Mouse (Mus musculus): ENCODE measurements around the gene Slc2a5. TPM values are rescaled to one million over a fixed set of nuclear protein-coding genes. Genes with fewer than 3 reads are reported as not detected.

The Slc2a5 gene
- polyA plus RNA-seq, 1 experiment from 2014 or later = 0.14 TPM

GRCm38 (mm10) chr4:150110373-150110772, 8.7 kb upstream of the Slc2a5 start:
- H3K4me2 ChIP-seq = no peak overlapping the region
- no peak overlapping the region for H3K9ac ChIP-seq (ENCODE audit: low read depth, low read length)
- no peaks in the 10 kb centered on the region for H3K36me3 ChIP-seq (ENCODE audit: control insufficient read depth, insufficient read depth, low read length)
- no peaks in the 10 kb centered on the region for H3K9me3 ChIP-seq (ENCODE audit: control insufficient read depth, low read length)
- DNase-seq (ENCODE audit: low spot score) (no peak), ATAC-seq (replicated peaks; ENCODE audit: low FRiP score) (no peak)
- no peaks in the 10 kb centered on the region for H3K4me1 ChIP-seq (replicated peaks; ENCODE audit: control insufficient read depth, insufficient read depth, low read length)
- WGBS = 69% methylated on average over 9 of the region's 9 CpGs
- no peaks in the 10 kb centered on the region for H3K27me3 ChIP-seq (replicated peaks; ENCODE audit: control insufficient read depth, insufficient read depth, low read length)
- no peak overlapping the region for H3K4me3 ChIP-seq (ENCODE audit: low read depth, low read length)
- no peak overlapping the region for H3K27ac ChIP-seq (ENCODE audit: low read depth, low read length)

- WGBS = 5% methylated on average over 12 of the region's 15 CpGs
Measured at GRCm38 (mm10) chr4:150112867-150113266, 6.2 kb upstream of the Slc2a5 start.

GRCm38 (mm10) chr4:150114505-150115061, 4.5 kb upstream of the Slc2a5 start:
- ATAC-seq (replicated peaks; ENCODE audit: low FRiP score) = no peak
- Histone ChIP-seq H3K4me3 (ENCODE audit: low read depth, low read length) (no peak overlapping the region), H3K36me3 (ENCODE audit: control insufficient read depth, insufficient read depth, low read length) (no peaks in the 10 kb centered on the region), H3K27me3 (replicated peaks; ENCODE audit: control insufficient read depth, insufficient read depth, low read length) (no peaks in the 10 kb centered on the region), H3K4me2 (no peak overlapping the region), H3K9me3 (ENCODE audit: control insufficient read depth, low read length) (no peaks in the 10 kb centered on the region), H3K4me1 (replicated peaks; ENCODE audit: control insufficient read depth, insufficient read depth, low read length) (0 out of 2 replicates have a peak, but pooled peaks cover 2% of the 10 kb centered on the region), H3K9ac (ENCODE audit: low read depth, low read length) (no peak overlapping the region), H3K27ac (ENCODE audit: low read depth, low read length) (no peak overlapping the region)
- no peak for DNase-seq (ENCODE audit: low spot score)
- WGBS = 87% methylated on average over 26 of the region's 26 CpGs

More at GRCm38 (mm10) chr4:150112867-150113266, 6.2 kb upstream of the Slc2a5 start:
- Histone ChIP-seq H3K36me3 (ENCODE audit: control insufficient read depth, insufficient read depth, low read length) (no peaks in the 10 kb centered on the region), H3K4me2 (peak overlapping the region; percentile 21), H3K9ac (ENCODE audit: low read depth, low read length) (no peak overlapping the region), H3K4me3 (ENCODE audit: low read depth, low read length) (no peak overlapping the region), H3K9me3 (ENCODE audit: control insufficient read depth, low read length) (no peaks in the 10 kb centered on the region), H3K27ac (ENCODE audit: low read depth, low read length) (no peak overlapping the region), H3K4me1 (replicated peaks; ENCODE audit: control insufficient read depth, insufficient read depth, low read length) (no peaks in the 10 kb centered on the region), H3K27me3 (replicated peaks; ENCODE audit: control insufficient read depth, insufficient read depth, low read length) (no peaks in the 10 kb centered on the region)
- peak; percentile 45; the same call in 1 of the 2 replicates for ATAC-seq (replicated peaks; ENCODE audit: low FRiP score)
- DNase-seq (ENCODE audit: low spot score) = no peak

GRCm38 (mm10) chr4:150117311-150117710, 1.8 kb upstream of the Slc2a5 start:
- Histone ChIP-seq H3K4me3 (ENCODE audit: low read depth, low read length) (no peak overlapping the region), H3K9ac (ENCODE audit: low read depth, low read length) (no peak overlapping the region), H3K9me3 (ENCODE audit: control insufficient read depth, low read length) (no peaks in the 10 kb centered on the region), H3K27ac (ENCODE audit: low read depth, low read length) (no peak overlapping the region), H3K4me1 (replicated peaks; ENCODE audit: control insufficient read depth, insufficient read depth, low read length) (peaks cover 5% of the 10 kb centered on the region; the same call in 1 of the 2 replicates), H3K27me3 (replicated peaks; ENCODE audit: control insufficient read depth, insufficient read depth, low read length) (no peaks in the 10 kb centered on the region), H3K36me3 (ENCODE audit: control insufficient read depth, insufficient read depth, low read length) (no peaks in the 10 kb centered on the region), H3K4me2 (no peak overlapping the region)
- ATAC-seq (replicated peaks; ENCODE audit: low FRiP score) (no peak), DNase-seq (ENCODE audit: low spot score) (no peak)
- 22% methylated on average over 5 of the region's 5 CpGs for whole genome bisulfite sequencing

- no peak overlapping the region for H3K27ac ChIP-seq (ENCODE audit: low read depth, low read length)
- ATAC-seq (replicated peaks; ENCODE audit: low FRiP score) (no peak), DNase-seq (ENCODE audit: low spot score) (no peak)
- H3K9me3 ChIP-seq (ENCODE audit: control insufficient read depth, low read length) = no peaks in the 10 kb centered on the region
- no peaks in the 10 kb centered on the region for H3K36me3 ChIP-seq (ENCODE audit: control insufficient read depth, insufficient read depth, low read length)
- no peak overlapping the region for H3K9ac ChIP-seq (ENCODE audit: low read depth, low read length)
- peaks cover 5% of the 10 kb centered on the region; the same call in 1 of the 2 replicates for H3K4me1 ChIP-seq (replicated peaks; ENCODE audit: control insufficient read depth, insufficient read depth, low read length)
- H3K4me3 ChIP-seq (ENCODE audit: low read depth, low read length) = no peak overlapping the region
- H3K27me3 ChIP-seq (replicated peaks; ENCODE audit: control insufficient read depth, insufficient read depth, low read length) = no peaks in the 10 kb centered on the region
- WGBS = 51% methylated on average over 6 of the region's 6 CpGs
- no peak overlapping the region for H3K4me2 ChIP-seq
Measured at GRCm38 (mm10) chr4:150118163-150118562, 920 bp upstream of the Slc2a5 start.

GRCm38 (mm10) chr4:150119640-150120039, 557 bp downstream of the Slc2a5 start:
- Histone ChIP-seq H3K4me2 (peak overlapping the region; percentile 46; the same call in 1 of the 2 replicates), H3K27me3 (replicated peaks; ENCODE audit: control insufficient read depth, insufficient read depth, low read length) (no peaks in the 10 kb centered on the region), H3K36me3 (ENCODE audit: control insufficient read depth, insufficient read depth, low read length) (no peaks in the 10 kb centered on the region), H3K4me3 (ENCODE audit: low read depth, low read length) (no peak overlapping the region), H3K27ac (ENCODE audit: low read depth, low read length) (no peak overlapping the region), H3K9ac (ENCODE audit: low read depth, low read length) (no peak overlapping the region), H3K4me1 (replicated peaks; ENCODE audit: control insufficient read depth, insufficient read depth, low read length) (peaks cover 5% of the 10 kb centered on the region; the same call in 1 of the 2 replicates), H3K9me3 (ENCODE audit: control insufficient read depth, low read length) (no peaks in the 10 kb centered on the region)
- no peak for ATAC-seq (replicated peaks; ENCODE audit: low FRiP score)
- WGBS = 58% methylated on average over 14 of the region's 14 CpGs
- DNase-seq (ENCODE audit: low spot score) = no peak

GRCm38 (mm10) chr4:150120173-150120833, 1.2 kb downstream of the Slc2a5 start:
- Histone ChIP-seq H3K27ac (ENCODE audit: low read depth, low read length) (no peak overlapping the region), H3K27me3 (replicated peaks; ENCODE audit: control insufficient read depth, insufficient read depth, low read length) (no peaks in the 10 kb centered on the region), H3K9me3 (ENCODE audit: control insufficient read depth, low read length) (no peaks in the 10 kb centered on the region), H3K9ac (ENCODE audit: low read depth, low read length) (no peak overlapping the region), H3K4me2 (no peak overlapping the region), H3K4me3 (ENCODE audit: low read depth, low read length) (no peak overlapping the region), H3K36me3 (ENCODE audit: control insufficient read depth, insufficient read depth, low read length) (no peaks in the 10 kb centered on the region), H3K4me1 (replicated peaks; ENCODE audit: control insufficient read depth, insufficient read depth, low read length) (peaks cover 5% of the 10 kb centered on the region; the same call in 1 of the 2 replicates)
- WGBS = 36% methylated on average over 15 of the region's 15 CpGs
- ATAC-seq (replicated peaks; ENCODE audit: low FRiP score) = no peak
- DNase-seq (ENCODE audit: low spot score) = no peak

- DNase-seq (ENCODE audit: low spot score) (no peak), ATAC-seq (replicated peaks; ENCODE audit: low FRiP score) (no peak)
- Histone ChIP-seq H3K9ac (ENCODE audit: low read depth, low read length) (no peak overlapping the region), H3K4me3 (ENCODE audit: low read depth, low read length) (no peak overlapping the region), H3K36me3 (ENCODE audit: control insufficient read depth, insufficient read depth, low read length) (no peaks in the 10 kb centered on the region), H3K4me1 (replicated peaks; ENCODE audit: control insufficient read depth, insufficient read depth, low read length) (peaks cover 5% of the 10 kb centered on the region; the same call in 1 of the 2 replicates), H3K9me3 (ENCODE audit: control insufficient read depth, low read length) (no peaks in the 10 kb centered on the region), H3K4me2 (no peak overlapping the region), H3K27ac (ENCODE audit: low read depth, low read length) (no peak overlapping the region), H3K27me3 (replicated peaks; ENCODE audit: control insufficient read depth, insufficient read depth, low read length) (no peaks in the 10 kb centered on the region)
- WGBS = 69% methylated on average over 8 of the region's 8 CpGs
Measured at GRCm38 (mm10) chr4:150121430-150121829, 2.3 kb downstream of the Slc2a5 start.

GRCm38 (mm10) chr4:150122476-150122875, 3.4 kb downstream of the Slc2a5 start:
- no peak for DNase-seq (ENCODE audit: low spot score)
- H3K36me3 ChIP-seq (ENCODE audit: control insufficient read depth, insufficient read depth, low read length) = no peaks in the 10 kb centered on the region
- H3K27me3 ChIP-seq (replicated peaks; ENCODE audit: control insufficient read depth, insufficient read depth, low read length) = no peaks in the 10 kb centered on the region
- no peak overlapping the region for H3K9ac ChIP-seq (ENCODE audit: low read depth, low read length)
- 47% methylated on average over 3 of the region's 3 CpGs for WGBS
- no peak for ATAC-seq (replicated peaks; ENCODE audit: low FRiP score)
- peaks cover 5% of the 10 kb centered on the region; the same call in 1 of the 2 replicates for H3K4me1 ChIP-seq (replicated peaks; ENCODE audit: control insufficient read depth, insufficient read depth, low read length)
- H3K4me3 ChIP-seq (ENCODE audit: low read depth, low read length) = no peak overlapping the region
- H3K4me2 ChIP-seq = no peak overlapping the region
- H3K9me3 ChIP-seq (ENCODE audit: control insufficient read depth, low read length) = no peaks in the 10 kb centered on the region
- H3K27ac ChIP-seq (ENCODE audit: low read depth, low read length) = no peak overlapping the region
